Mouse (Mus musculus): ENCODE measurements around the gene Oat. TPM values are rescaled to one million over a fixed set of nuclear protein-coding genes. Genes with fewer than 3 reads are reported as not detected.

Oat gene
- 144 and 145 TPM in 2 replicates for polyA plus RNA-seq (2016; fragmentation: Nextera tagmentation; extraction: Ambion mirVana)

DNA sequence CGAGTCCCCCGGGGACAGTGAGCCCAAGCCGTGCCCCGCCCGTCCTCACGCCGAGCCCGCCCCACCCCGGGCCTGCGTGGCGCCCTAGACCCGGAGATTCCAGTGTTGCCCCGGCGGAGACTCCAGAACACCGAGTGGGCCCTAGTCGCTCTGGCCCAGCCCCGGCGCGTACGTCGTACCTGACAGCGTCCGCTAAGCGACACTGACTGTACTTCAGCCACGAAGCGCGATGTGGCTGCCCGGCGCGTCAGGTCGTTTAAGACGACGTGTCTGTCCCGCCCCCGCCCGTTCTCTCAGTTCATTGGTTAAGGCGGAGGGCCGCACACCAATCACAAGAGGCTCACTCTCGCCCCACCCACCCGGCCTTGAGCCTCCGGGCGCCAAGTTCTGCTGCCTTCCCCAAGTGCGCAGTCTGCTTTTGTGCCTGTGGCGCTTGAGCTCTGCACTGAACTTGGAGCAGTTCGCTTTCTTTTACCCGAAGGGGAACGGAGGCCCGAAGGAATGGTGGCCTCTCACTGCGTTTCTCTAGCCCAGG is at the start of gene Oat:
TSS of gene Oat (minus strand) at position 283 of the 535 bp plus-strand sequence.
- peaks cover 33% of the 10 kb centered on the region for H3K4me1 ChIP-seq
- WGBS = under 1% methylated on average over 49 of the region's 49 CpGs
- DNase-seq (ENCODE audit: low spot score) = peak; percentile 96

DNA sequence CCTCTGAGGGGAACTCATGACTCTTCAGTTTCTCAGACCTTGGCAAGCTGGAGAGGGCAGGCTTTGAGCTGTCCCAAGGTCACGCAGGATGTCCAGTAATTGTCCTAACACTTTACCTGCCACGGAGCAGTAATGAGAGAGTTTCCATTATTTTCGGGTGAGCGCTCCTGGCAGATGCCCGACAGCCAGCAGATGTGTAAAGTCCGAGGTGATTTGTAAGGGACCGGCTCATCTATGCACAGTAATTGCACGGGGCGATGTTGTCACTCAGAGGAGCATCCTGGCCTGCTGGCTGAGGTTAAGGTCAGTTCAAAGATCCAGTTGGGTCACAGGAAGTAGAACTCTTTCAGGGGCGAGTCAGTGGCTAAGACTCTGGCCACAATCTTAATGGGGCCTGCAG is 48.0 kb upstream of the Oat start:
- H3K4me1 ChIP-seq = no peaks in the 10 kb centered on the region
- peaks cover 9% of the 10 kb centered on the region; the same call in 1 of the 2 replicates for H3K27me3 ChIP-seq (ENCODE audit: low read depth, poor library complexity, severe bottlenecking)
- no peaks in the 10 kb centered on the region for H3K36me3 ChIP-seq
- no peak for DNase-seq (ENCODE audit: low spot score)
- H3K4me3 ChIP-seq = no peak overlapping the region
- no peak overlapping the region for H3K27ac ChIP-seq (replicated peaks)
- no peaks in the 10 kb centered on the region for H3K9me3 ChIP-seq (replicated peaks)
- 89% methylated on average over 10 of the region's 10 CpGs for WGBS

More for the DNA sequence above, at the start of gene Oat:
- Histone ChIP-seq H3K36me3 (no peaks in the 10 kb centered on the region), H3K9me3 (replicated peaks) (no peaks in the 10 kb centered on the region), H3K27me3 (ENCODE audit: low read depth, poor library complexity, severe bottlenecking) (peaks cover 42% of the 10 kb centered on the region), H3K4me3 (peak within 1 kb of the TSS; percentile 82), H3K27ac (replicated peaks) (peak within 1 kb of the TSS; percentile 93)

DNA sequence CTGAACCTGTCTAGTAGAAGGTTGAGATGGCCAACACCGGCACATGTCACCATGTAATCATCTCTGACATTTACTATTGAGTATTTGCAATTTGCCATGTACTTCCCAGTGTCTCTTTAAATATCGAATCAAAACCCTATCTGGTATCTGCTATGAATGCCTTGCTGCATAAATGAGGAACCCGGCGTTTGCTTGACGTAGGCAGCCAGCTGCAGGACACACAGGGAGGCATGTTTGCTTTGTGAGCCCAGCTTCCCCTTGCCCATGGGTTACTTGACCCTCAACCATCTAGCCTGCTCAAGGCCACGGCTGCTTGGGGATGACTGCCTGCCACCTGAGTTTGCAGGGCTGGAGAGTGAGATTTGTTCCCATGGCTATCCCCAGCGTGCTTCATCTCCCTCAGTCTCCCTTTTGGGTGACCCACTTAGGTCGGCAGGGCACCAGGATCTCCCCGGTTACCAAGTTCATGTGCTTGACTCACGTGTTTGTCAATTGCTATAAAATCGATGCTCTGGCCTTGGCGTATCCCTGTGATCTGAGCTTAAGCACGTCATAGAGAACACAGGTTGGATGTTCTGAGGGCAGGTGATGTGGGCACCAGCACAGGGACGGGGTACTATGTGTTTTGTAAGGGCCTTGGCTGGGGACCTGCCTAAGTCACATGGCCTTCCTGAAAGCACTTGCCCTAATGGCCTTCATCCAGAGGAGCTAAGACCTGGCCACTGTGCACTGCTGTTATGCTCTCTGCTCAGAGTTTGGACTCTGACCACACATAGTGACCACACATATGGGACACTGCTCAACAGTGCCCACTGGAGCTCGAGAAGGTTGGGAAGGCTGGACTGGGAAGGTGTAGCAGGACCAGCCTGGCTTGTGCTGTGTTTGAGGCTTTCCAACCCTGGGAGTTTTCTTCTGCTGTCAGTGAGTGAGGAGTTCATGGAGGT is 44.0 kb upstream of the Oat start:
- H3K36me3 ChIP-seq = no peaks in the 10 kb centered on the region
- 89% methylated on average over 15 of the region's 15 CpGs for WGBS
- peaks cover 18% of the 10 kb centered on the region for H3K4me1 ChIP-seq
- no peak overlapping the region for H3K27ac ChIP-seq (replicated peaks)
- H3K27me3 ChIP-seq (ENCODE audit: low read depth, poor library complexity, severe bottlenecking) = peaks cover 28% of the 10 kb centered on the region
- no peak for DNase-seq (ENCODE audit: low spot score)
- H3K4me3 ChIP-seq = no peak overlapping the region
- no peaks in the 10 kb centered on the region for H3K9me3 ChIP-seq (replicated peaks)

DNA sequence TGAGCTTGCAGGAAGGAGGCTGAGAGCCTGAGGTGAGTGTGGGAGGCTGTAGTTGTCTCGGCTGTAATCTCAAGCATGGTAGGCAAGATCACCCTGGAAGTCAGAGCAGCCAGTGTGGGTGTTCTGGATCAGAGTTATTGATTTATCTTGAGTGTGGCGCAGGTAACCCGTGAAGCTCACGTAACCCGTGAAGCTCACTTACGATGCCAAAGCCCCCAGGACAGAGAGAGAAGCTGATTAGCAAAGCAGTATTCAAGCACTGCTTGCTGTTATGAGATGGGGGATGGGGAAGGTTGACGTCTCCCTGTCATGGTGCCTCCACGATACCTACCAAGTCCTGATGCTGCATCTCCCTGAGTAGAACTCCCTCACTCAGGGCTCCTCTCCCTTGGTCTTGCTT is 43.4 kb upstream of the Oat start:
- no peak for DNase-seq (ENCODE audit: low spot score)
- WGBS = 92% methylated on average over 8 of the region's 8 CpGs
- H3K36me3 ChIP-seq = no peaks in the 10 kb centered on the region
- peaks cover 33% of the 10 kb centered on the region for H3K27me3 ChIP-seq (ENCODE audit: low read depth, poor library complexity, severe bottlenecking)
- no peak overlapping the region for H3K4me3 ChIP-seq
- H3K27ac ChIP-seq (replicated peaks) = no peak overlapping the region
- peaks cover 25% of the 10 kb centered on the region for H3K4me1 ChIP-seq
- H3K9me3 ChIP-seq (replicated peaks) = no peaks in the 10 kb centered on the region

DNA sequence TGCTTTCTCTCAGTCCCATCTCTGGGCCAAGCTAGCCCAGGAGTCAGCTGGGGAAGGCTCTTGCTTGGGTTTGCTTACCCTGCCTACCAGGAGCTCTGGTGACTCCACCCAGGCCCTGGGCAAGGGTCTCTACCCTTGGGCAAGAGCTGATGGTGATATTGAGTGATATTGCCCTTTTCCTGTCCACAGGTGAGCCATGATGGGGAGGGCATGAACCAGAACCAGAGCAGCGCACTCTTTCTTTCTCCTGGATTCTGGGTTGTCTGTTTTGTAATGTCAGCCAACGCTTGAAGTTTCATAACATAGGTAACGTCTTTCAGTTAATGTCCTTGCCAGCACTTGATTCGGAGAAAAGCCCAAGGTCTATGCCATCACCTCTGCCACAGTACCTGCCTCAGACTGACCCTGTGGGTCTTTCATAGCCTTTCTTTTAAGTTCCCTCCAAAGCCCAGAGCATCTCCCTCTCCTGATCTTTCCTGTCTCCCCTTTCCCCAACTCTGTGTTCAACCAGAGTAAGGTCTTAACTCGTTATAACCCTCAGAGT is 40.9 kb upstream of the Oat start:
- H3K36me3 ChIP-seq = no peaks in the 10 kb centered on the region
- 84% methylated on average over 5 of the region's 5 CpGs for whole genome bisulfite sequencing
- DNase-seq (ENCODE audit: low spot score) = no peak
- peak overlapping the region; percentile 59; the same call in 1 of the 2 replicates for H3K27ac ChIP-seq (replicated peaks)
- H3K4me1 ChIP-seq = peaks cover 25% of the 10 kb centered on the region
- H3K27me3 ChIP-seq (ENCODE audit: low read depth, poor library complexity, severe bottlenecking) = peaks cover 33% of the 10 kb centered on the region
- H3K4me3 ChIP-seq = no peak overlapping the region
- H3K9me3 ChIP-seq (replicated peaks) = no peaks in the 10 kb centered on the region

DNA sequence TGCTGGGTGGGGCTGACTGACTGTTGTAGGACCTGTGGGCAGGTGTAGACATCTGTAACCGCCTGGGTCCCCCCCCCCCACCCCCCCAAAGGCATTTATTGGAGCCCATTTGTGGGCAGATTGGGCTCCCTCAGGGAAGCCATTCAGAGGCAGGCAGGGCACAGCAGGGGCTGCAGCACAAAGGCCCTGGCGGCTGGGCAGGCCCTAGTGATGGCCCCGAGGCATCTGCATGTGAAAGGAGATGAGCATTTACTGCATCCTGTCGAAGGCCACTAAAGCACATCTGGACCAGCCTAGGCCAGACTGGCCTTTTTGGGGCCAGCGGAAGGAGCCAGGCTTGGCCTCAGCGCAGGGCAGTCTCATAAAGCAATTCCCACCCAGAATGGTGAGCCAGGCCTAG is 40.2 kb upstream of the Oat start:
- DNase-seq (ENCODE audit: low spot score) = peak; percentile 46
- Histone ChIP-seq H3K27ac (replicated peaks) (peak overlapping the region; percentile 59), H3K4me3 (peak overlapping the region; percentile 18; the same call in 1 of the 2 replicates), H3K4me1 (peaks cover 25% of the 10 kb centered on the region), H3K36me3 (no peaks in the 10 kb centered on the region), H3K27me3 (ENCODE audit: low read depth, poor library complexity, severe bottlenecking) (peaks cover 37% of the 10 kb centered on the region), H3K9me3 (replicated peaks) (no peaks in the 10 kb centered on the region)
- WGBS = 6% methylated on average over 6 of the region's 6 CpGs

DNA sequence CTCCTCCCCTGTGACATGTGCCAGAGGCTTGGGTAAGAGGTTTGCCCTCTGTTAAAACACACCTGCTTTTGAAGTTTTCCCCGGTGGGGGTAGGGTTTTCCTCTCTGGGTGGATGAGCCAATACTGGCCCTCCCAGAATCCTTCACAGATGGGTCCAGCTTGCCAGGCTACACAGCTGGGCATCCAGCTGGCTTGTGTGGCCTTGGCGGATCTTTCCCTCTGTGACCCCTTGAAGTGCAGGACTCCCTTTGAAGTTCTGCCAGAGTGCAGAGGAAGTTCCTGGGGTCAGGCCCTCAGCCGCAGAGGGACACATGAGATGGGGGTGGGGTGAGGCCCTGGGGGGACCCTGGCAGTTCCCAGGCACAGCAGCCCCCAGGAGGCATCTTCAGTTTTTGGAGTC is 39.1 kb upstream of the Oat start:
- H3K27ac ChIP-seq (replicated peaks) = peak overlapping the region; percentile 35; the same call in 1 of the 2 replicates
- no peak for DNase-seq (ENCODE audit: low spot score)
- no peaks in the 10 kb centered on the region for H3K36me3 ChIP-seq
- 8% methylated on average over 3 of the region's 3 CpGs for WGBS
- H3K4me1 ChIP-seq = peaks cover 32% of the 10 kb centered on the region
- no peaks in the 10 kb centered on the region for H3K9me3 ChIP-seq (replicated peaks)
- peaks cover 39% of the 10 kb centered on the region for H3K27me3 ChIP-seq (ENCODE audit: low read depth, poor library complexity, severe bottlenecking)
- no peak overlapping the region for H3K4me3 ChIP-seq

DNA sequence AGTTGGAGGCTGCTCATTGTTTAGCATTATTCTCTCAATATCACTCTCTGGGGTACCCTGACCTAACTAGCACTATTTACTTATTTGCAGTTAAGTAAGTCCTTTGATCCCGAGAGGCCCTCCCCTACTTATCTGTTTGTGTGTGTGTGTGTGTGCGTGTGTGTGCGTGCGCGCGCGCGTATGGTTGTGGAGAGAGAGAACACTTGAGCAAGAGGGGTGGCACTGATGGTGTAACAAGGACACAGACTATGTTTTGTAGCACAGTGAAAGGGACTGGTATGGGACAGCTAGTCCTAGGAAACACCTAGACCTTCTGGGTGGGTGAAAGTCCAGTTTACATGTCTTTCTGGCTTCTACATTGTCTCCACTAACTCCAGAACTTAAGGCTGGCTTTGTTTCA is 35.3 kb upstream of the Oat start:
- no peak for DNase-seq (ENCODE audit: low spot score)
- 97% methylated on average over 8 of the region's 8 CpGs for WGBS
- H3K4me1 ChIP-seq = peaks cover 30% of the 10 kb centered on the region
- no peaks in the 10 kb centered on the region for H3K9me3 ChIP-seq (replicated peaks)
- no peak overlapping the region for H3K4me3 ChIP-seq
- no peaks in the 10 kb centered on the region for H3K36me3 ChIP-seq
- H3K27me3 ChIP-seq (ENCODE audit: low read depth, poor library complexity, severe bottlenecking) = peaks cover 55% of the 10 kb centered on the region
- no peak overlapping the region for H3K27ac ChIP-seq (replicated peaks)

DNA sequence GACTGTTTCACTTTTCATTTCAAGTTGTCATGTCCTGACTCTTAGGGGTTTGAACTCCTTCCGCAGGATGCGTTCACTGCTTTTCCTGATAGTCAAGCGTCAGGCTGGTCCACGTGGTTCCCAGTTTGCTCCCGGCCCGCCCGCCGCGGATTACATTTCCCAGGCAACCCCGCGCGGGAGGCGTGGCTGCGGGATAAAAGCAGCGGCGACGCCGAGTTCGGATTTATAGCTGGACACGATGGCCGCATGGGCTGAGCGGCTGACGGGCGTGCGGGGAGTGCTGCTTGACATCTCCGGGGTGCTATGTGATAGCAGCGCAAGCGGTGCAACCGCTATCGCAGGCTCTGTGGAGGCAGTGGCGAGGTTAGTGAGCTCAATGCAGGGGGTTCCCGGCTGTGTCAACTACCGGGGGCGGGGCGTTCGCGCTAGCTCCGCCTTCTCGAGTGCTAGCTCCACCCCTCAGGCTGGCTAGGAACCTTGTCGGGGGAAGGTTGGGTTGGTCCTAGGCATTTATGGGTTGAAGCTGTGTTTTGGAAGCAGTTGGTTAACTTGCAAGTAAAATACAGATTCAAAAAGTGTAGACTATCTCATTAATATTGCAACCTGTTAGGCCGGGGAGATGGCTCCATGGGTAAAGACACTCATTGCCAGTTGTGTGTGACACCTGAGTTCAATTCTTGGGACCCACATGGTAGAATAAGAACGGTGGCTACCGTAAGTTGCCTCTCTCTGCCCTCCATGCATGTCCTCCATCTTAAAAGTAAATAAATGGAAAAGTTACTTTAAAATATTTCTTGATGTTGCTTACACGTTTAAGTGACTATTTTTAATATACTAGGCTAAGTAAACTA is 34.5 kb upstream of the Oat start, which contains the start of gene Lhpp:
TSS of gene Lhpp (plus strand) at position 171 of the 851 bp plus-strand sequence.
- H3K4me3 ChIP-seq = peak within 1 kb of the TSS; percentile 63

DNA sequence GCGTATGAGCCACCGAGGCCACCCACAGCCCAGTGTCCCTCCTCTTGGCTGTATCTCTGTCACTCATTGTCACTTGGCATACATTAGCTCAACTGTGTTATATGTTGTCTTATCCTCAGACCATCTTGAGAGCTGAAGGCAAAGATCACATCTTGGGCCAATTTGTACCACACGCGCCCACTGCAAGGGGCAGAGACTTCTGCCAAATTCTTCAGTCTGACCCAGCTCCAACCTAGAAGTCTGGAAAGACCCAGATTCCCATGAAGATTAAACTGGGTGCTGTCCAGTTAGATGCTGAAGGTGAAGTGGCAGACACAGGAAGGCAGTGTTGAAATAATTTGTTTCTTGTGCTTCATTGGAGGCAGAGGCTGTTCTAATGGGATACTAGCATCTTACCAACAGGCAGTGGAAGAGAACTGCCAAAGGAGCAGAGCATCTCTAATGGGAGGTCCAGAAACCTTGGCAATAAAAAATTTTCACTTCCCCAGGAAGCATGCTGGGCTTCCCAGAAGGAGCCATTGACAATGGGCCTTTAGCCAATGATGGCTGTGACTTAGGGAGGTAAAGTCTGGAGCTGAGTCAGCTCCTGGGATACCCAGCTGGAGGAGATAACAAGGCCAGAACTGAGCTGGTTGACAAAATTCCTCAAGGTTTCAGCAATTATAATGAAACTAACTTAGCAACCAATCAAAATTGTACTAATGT is 32.3 kb upstream of the Oat start:
- peaks cover 11% of the 10 kb centered on the region for H3K4me1 ChIP-seq
- no peak overlapping the region for H3K27ac ChIP-seq (replicated peaks)
- H3K9me3 ChIP-seq (replicated peaks) = no peaks in the 10 kb centered on the region
- no peak overlapping the region for H3K4me3 ChIP-seq
- DNase-seq (ENCODE audit: low spot score) = no peak
- 92% methylated on average over 4 of the region's 4 CpGs for WGBS
- peaks cover 68% of the 10 kb centered on the region for H3K27me3 ChIP-seq (ENCODE audit: low read depth, poor library complexity, severe bottlenecking)
- no peaks in the 10 kb centered on the region for H3K36me3 ChIP-seq

More for the DNA sequence above, 34.5 kb upstream of the Oat start, which contains the start of gene Lhpp:
- peak within 1 kb of the TSS; percentile 84 for H3K27ac ChIP-seq (replicated peaks)
- 8% methylated on average over 44 of the region's 44 CpGs for WGBS
- peaks cover 56% of the 10 kb centered on the region for H3K27me3 ChIP-seq (ENCODE audit: low read depth, poor library complexity, severe bottlenecking)
- no peaks in the 10 kb centered on the region for H3K9me3 ChIP-seq (replicated peaks)
- DNase-seq (ENCODE audit: low spot score) = peak; percentile 89
- no peaks in the 10 kb centered on the region for H3K36me3 ChIP-seq
- peaks cover 21% of the 10 kb centered on the region for H3K4me1 ChIP-seq

DNA sequence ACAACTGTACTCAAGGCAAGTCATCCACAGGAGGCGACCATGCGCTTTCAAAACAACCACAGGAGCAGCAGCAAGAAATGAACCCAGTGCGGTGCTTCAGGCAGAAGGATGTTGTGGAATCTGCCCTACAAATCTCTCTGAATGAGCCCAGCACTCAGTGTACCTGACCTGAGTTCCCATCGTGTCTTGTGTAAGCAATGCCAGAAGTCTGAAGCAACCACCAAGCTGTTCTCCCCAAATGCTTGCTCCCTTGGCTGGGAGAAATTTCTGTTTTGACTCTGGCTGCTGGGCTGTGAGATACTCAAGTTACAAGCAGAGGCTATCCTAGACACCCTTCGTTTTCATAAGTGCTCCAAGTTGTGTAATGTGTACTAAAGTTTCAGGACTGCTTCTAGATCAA is 29.5 kb upstream of the Oat start:
- Histone ChIP-seq H3K4me1 (peaks cover 28% of the 10 kb centered on the region), H3K27ac (replicated peaks) (no peak overlapping the region), H3K27me3 (ENCODE audit: low read depth, poor library complexity, severe bottlenecking) (peaks cover 90% of the 10 kb centered on the region), H3K4me3 (no peak overlapping the region), H3K36me3 (no peaks in the 10 kb centered on the region), H3K9me3 (replicated peaks) (no peaks in the 10 kb centered on the region)
- 62% methylated on average over 5 of the region's 5 CpGs for WGBS
- no peak for DNase-seq (ENCODE audit: low spot score)

DNA sequence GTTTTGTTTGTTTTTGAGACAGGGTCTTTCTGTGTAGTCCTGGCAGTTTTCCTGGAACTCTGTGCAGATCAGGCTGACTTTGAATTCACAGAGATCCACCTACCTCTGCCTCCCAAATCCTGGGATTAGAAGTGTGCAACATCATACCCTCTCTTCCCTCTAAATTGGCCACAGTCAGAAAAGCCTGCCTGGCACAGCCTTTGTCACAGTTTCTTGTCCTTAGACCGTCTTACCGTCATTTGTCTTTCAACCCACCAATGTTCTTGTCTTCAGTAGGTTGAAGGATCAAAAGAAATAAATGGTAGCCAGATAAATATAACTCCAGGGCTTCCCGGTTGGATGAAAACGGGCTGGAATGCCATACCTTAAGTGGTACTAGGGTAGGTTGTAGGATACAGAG is 28.5 kb upstream of the Oat start:
- Histone ChIP-seq H3K27ac (replicated peaks) (no peak overlapping the region), H3K9me3 (replicated peaks) (no peaks in the 10 kb centered on the region), H3K36me3 (no peaks in the 10 kb centered on the region), H3K4me1 (peaks cover 31% of the 10 kb centered on the region), H3K27me3 (ENCODE audit: low read depth, poor library complexity, severe bottlenecking) (peaks cover 94% of the 10 kb centered on the region), H3K4me3 (no peak overlapping the region)
- DNase-seq (ENCODE audit: low spot score) = no peak
- 88% methylated on average over 4 of the region's 4 CpGs for WGBS

Measured in midbrain, embryonic 10.5 days (tissue).